Mouse (Mus musculus): ENCODE measurements around the gene Dusp5. TPM values are rescaled to one million over a fixed set of nuclear protein-coding genes. Genes with fewer than 3 reads are reported as not detected.

Gene Dusp5
- polyA plus RNA-seq, 1 experiment from 2014 or later = 7.4 TPM

DNA sequence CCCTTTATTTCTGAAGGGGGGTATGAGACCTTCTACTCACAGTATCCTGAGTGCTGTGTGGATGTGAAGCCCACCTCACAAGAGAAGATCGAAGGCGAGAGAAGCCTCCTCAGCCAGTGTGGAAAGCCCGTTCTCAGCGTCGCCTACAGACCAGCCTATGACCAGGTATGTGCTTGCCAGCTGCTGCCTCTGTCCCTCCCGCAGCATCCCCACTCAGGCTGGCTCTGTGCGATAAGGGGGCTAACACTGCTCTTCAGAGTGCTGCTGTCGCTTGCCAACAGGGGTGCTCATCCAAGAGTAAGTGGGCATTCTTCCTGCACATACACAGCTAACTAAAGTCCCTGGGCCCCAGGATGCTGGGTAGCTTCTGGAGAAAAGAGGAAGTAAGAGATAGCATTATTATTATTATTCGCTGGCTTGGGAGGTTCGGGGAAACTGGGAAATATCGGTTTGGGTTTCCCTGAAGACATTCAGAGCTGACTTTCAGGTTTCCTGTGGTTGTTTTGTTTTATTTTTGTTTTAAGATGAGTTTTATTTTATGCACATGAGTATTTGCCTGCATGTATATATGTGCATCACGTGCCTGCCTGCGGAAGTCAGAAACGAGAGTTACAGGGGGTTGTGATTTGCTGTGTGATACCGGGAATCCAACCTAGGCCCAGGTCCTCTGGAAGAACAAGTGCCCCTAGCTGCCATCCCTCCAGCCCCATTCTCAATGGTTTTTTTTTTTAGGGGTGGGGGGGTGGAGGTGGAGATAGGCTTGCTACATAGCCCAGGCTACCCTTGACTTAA is 5.1 kb downstream of the Dusp5 start:
- peaks cover 43% of the 10 kb centered on the region for H3K4me1 ChIP-seq (replicated peaks)
- ATAC-seq (replicated peaks; ENCODE audit: insufficient number of reproducible peaks, insufficient read depth, low FRiP score, low read depth) = no peak

DNA sequence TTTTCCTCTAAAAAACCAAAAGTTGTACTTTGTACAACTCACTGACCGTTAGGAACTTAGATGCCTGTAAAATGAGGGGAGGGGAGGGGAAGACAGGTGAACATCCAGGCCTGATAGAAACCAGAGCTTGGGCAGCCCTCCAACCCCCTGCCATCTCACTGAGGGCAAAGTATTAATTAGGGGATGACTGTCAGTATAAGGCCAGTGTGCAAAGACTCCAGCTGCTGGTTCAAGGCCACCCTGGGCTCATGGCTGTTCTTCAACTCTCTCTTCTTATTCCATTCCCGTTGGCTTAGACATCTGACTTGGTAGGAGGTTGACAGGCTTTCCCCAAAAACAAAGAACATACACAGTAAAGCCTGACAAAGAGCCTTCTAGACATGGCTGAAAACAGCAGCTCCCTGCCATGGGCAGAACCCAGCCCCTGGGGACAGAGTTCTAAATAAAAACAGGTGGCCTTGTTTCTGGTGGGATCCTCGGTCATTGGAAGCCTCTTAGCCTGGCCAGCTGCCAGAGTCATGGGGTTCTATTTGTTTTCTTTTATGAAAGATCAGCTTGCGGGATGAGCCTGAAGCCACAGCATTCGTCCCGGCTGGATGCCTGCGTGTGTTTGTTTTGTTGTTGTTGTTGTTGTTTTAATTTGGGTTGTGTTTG is 6.0 kb downstream of the Dusp5 start:
- Histone ChIP-seq H3K27ac (no peak overlapping the region), H3K27me3 (no peaks in the 10 kb centered on the region), H3K4me3 (no peak overlapping the region), H3K4me2 (no peak overlapping the region), H3K9me3 (replicated peaks) (no peaks in the 10 kb centered on the region), H3K4me1 (replicated peaks) (peaks cover 35% of the 10 kb centered on the region), H3K36me3 (peaks cover 10% of the 10 kb centered on the region; the same call in 1 of the 2 replicates), H3K9ac (no peak overlapping the region)
- no peak for ATAC-seq (replicated peaks; ENCODE audit: insufficient number of reproducible peaks, insufficient read depth, low FRiP score, low read depth)
- WGBS = 69% methylated on average over 7 of the region's 7 CpGs

More for the DNA sequence above, 5.1 kb downstream of the Dusp5 start:
- Histone ChIP-seq H3K9me3 (replicated peaks) (no peaks in the 10 kb centered on the region), H3K4me3 (no peak overlapping the region), H3K36me3 (peaks cover 10% of the 10 kb centered on the region; the same call in 1 of the 2 replicates), H3K4me2 (no peak overlapping the region), H3K27me3 (no peaks in the 10 kb centered on the region), H3K9ac (no peak overlapping the region), H3K27ac (no peak overlapping the region)
- 83% methylated on average over 15 of the region's 15 CpGs for WGBS

DNA sequence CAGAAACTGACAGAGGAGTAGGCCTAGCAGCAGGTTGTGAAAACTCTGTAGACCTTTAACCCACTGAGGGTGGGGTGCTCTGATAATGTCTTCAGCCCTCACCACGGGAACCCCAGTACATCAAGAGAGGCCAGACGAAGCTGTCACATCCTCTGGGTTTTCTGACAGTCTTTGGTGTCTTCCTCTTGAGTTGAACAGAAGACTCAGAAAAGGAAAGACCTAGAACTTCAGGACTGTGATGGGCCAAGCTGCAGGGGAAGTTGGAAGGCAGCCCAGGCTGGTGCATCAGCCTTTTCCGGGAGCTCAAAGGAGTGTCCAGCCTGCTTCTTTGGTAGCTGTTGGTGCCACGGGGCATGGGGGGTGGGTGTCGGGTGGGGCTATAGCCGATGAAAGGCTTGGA is 6.5 kb downstream of the Dusp5 start:
- peaks cover 30% of the 10 kb centered on the region for H3K4me1 ChIP-seq (replicated peaks)
- no peak overlapping the region for H3K9ac ChIP-seq
- H3K4me3 ChIP-seq = no peak overlapping the region
- WGBS = 69% methylated on average over 6 of the region's 6 CpGs
- no peaks in the 10 kb centered on the region for H3K9me3 ChIP-seq (replicated peaks)
- H3K36me3 ChIP-seq = peaks cover 10% of the 10 kb centered on the region; the same call in 1 of the 2 replicates
- H3K4me2 ChIP-seq = no peak overlapping the region
- no peaks in the 10 kb centered on the region for H3K27me3 ChIP-seq
- no peak for ATAC-seq (replicated peaks; ENCODE audit: insufficient number of reproducible peaks, insufficient read depth, low FRiP score, low read depth)
- H3K27ac ChIP-seq = no peak overlapping the region

DNA sequence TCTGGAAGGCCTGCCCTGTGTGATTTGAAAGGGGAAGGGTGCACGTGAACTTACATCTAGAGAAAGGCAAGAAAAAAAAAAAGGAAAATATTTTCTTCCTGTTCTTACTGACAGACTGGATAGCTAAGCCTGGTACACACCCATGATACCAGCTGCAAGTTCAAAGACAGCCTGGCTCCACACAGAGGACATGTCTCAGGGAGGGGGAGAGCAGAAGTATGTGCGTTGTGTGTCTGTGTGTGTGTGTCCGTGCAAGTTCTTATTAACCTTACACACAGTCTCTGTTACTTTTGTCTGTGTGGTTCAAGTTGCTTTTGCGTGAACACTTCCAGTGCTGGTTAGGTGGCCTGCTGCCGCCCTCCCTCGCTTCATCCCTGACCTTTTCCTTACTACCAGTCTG is 7.3 kb downstream of the Dusp5 start:
- WGBS = 88% methylated on average over 6 of the region's 6 CpGs
- no peak for ATAC-seq (replicated peaks; ENCODE audit: insufficient number of reproducible peaks, insufficient read depth, low FRiP score, low read depth)
- H3K9ac ChIP-seq = no peak overlapping the region
- no peak overlapping the region for H3K4me3 ChIP-seq
- H3K27me3 ChIP-seq = no peaks in the 10 kb centered on the region
- no peak overlapping the region for H3K27ac ChIP-seq
- peaks cover 22% of the 10 kb centered on the region for H3K4me1 ChIP-seq (replicated peaks)
- no peak overlapping the region for H3K4me2 ChIP-seq
- peaks cover 12% of the 10 kb centered on the region; the same call in 1 of the 2 replicates for H3K36me3 ChIP-seq
- H3K9me3 ChIP-seq (replicated peaks) = no peaks in the 10 kb centered on the region

DNA sequence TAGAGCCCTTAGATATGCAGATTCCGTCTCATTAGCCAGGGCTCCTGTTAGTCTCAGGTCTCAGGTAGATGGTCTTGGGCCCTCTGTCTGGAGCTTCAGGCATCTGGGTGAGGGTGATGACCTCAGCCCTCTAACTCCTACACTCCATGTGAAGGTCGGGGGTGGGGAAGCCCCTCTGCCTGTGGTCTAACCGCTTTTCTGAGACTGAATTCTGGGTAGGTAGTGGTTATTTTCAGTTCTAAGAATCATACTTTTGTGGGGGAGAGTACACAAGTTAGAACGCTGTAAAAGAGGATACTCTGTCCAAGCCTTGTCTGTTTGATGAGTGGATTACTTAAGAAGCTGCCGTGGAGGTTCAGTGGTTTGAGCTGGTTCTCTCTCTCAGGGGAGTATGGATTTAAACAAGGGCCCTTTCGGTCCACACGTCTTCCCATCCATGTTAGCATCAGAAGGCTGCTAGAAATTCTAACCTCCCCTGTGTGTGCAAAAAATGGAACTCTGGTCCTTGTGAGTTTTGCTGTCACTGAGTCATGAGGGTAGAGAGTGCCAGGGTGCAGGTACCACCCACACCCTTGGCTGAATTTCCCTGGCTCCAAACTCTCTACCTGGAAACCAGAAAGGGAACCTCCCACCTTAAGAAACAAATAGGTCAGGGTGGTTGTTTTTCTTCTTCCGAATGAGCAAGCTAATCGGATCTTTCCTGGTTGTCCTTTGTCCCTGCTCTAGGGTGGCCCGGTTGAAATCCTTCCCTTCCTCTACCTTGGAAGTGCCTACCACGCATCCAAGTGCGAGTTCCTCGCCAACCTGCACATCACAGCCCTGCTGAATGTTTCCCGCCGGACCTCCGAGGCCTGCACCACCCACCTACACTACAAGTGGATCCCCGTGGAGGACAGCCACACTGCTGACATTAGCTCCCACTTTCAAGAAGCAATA is 8.1 kb downstream of the Dusp5 start:
- H3K27me3 ChIP-seq = no peaks in the 10 kb centered on the region
- no peak overlapping the region for H3K27ac ChIP-seq
- H3K9ac ChIP-seq = no peak overlapping the region
- peaks cover 14% of the 10 kb centered on the region for H3K4me1 ChIP-seq (replicated peaks)
- H3K4me3 ChIP-seq = no peak overlapping the region
- 79% methylated on average over 17 of the region's 17 CpGs for WGBS
- peaks cover 20% of the 10 kb centered on the region; the same call in 1 of the 2 replicates for H3K36me3 ChIP-seq
- no peak overlapping the region for H3K4me2 ChIP-seq
- H3K9me3 ChIP-seq (replicated peaks) = no peaks in the 10 kb centered on the region
- ATAC-seq (replicated peaks; ENCODE audit: insufficient number of reproducible peaks, insufficient read depth, low FRiP score, low read depth) = no peak

DNA sequence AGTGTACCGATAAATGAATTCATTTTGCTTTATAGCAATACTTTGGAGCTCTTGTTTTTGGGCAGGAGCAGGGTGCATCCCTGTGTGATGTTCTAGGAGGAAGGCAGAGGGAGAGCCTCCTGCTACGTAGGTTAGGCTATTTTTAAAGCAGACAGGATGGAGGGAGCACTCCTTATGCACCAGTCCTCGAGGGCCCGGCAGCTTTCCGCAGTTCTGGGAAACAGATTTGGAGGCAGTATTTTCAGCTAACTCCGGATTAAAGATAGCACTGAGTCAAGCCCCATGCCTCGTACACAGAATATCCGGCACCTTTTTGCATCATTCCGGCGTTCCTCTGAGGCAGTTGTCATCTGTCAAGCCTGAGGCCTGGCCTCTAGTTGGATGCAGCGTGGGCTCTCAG is 9.1 kb downstream of the Dusp5 start:
- no peaks in the 10 kb centered on the region for H3K9me3 ChIP-seq (replicated peaks)
- 65% methylated on average over 11 of the region's 11 CpGs for WGBS
- ATAC-seq (replicated peaks; ENCODE audit: insufficient number of reproducible peaks, insufficient read depth, low FRiP score, low read depth) = no peak
- H3K4me3 ChIP-seq = no peak overlapping the region
- H3K9ac ChIP-seq = no peak overlapping the region
- peaks cover 20% of the 10 kb centered on the region; the same call in 1 of the 2 replicates for H3K36me3 ChIP-seq
- H3K4me1 ChIP-seq (replicated peaks) = peaks cover 6% of the 10 kb centered on the region
- no peaks in the 10 kb centered on the region for H3K27me3 ChIP-seq
- H3K27ac ChIP-seq = no peak overlapping the region
- H3K4me2 ChIP-seq = no peak overlapping the region

DNA sequence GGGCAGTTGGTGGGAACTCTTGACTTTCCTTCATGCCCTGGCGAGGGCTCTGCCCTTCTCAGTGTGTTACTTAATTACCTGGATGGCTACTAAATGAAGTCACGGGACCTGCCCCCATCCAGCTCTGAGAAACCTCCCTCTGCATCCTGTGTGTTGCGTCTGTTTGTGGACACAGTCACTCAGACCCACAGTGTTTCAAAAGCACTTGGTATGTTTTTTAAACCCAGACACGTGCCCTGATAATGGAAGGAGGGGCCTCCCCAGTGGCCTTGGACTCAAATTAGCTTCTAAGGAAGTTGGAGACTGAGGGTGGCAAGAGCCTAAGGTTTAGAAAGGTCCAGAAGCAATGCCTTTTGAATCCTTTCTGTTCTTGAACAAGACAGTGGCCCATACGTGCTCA is 9.9 kb downstream of the Dusp5 start:
- 69% methylated on average over 5 of the region's 5 CpGs for WGBS
- no peak overlapping the region for H3K9ac ChIP-seq
- no peak overlapping the region for H3K4me3 ChIP-seq
- ATAC-seq (replicated peaks; ENCODE audit: insufficient number of reproducible peaks, insufficient read depth, low FRiP score, low read depth) = no peak
- no peaks in the 10 kb centered on the region for H3K27me3 ChIP-seq
- peaks cover 6% of the 10 kb centered on the region for H3K4me1 ChIP-seq (replicated peaks)
- no peak overlapping the region for H3K27ac ChIP-seq
- H3K36me3 ChIP-seq = peaks cover 20% of the 10 kb centered on the region; the same call in 1 of the 2 replicates
- H3K9me3 ChIP-seq (replicated peaks) = no peaks in the 10 kb centered on the region
- H3K4me2 ChIP-seq = no peak overlapping the region

DNA sequence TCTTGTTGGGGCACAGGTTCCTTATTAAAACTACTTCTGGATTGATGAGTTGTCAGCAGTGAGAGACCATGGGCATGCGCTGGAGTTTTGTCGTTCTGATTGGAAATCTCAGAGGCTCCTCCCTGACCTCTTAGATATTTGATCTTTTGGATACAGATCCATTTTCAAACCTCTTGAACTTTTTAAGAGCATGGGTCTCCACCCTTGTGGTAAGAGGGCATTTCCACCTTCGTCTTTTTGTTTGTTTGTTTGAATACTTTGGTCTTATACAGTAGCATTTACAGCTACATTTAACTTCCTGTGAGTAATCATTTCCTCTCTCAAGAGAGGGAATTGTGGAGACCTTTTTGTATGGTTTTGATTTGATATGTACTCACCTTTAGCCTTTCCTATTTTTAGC is 10.4 kb downstream of the Dusp5 start:
- H3K4me2 ChIP-seq = no peak overlapping the region
- no peaks in the 10 kb centered on the region for H3K27me3 ChIP-seq
- WGBS = 71% methylated on average over 3 of the region's 3 CpGs
- H3K9ac ChIP-seq = no peak overlapping the region
- peaks cover 6% of the 10 kb centered on the region for H3K4me1 ChIP-seq (replicated peaks)
- no peak overlapping the region for H3K4me3 ChIP-seq
- ATAC-seq (replicated peaks; ENCODE audit: insufficient number of reproducible peaks, insufficient read depth, low FRiP score, low read depth) = no peak
- H3K36me3 ChIP-seq = peaks cover 20% of the 10 kb centered on the region; the same call in 1 of the 2 replicates
- no peaks in the 10 kb centered on the region for H3K9me3 ChIP-seq (replicated peaks)
- no peak overlapping the region for H3K27ac ChIP-seq

DNA sequence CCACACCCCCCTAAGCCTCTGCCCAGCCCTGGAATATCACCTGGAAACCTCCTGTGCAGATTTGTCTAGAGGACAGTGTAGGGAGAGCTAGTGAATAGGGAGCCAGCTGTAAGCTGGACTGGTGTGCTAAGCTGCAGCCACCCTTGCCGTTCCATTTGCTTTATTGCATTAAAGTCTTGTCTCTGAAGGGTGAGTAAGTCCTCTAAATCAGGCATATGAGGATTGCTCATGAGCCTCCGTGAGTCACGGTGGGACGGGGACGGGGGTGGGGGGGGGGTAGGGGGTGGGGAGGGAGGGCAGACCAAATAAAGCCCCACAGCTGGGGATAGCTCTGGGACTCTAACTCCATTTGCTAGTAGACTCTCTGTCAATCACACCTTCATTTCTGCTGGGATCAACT is 14.7 kb downstream of the Dusp5 start:
- peaks cover 11% of the 10 kb centered on the region; the same call in 1 of the 2 replicates for H3K36me3 ChIP-seq
- WGBS = 37% methylated on average over 5 of the region's 5 CpGs
- no peaks in the 10 kb centered on the region; the same call in none of the 2 replicates for H3K4me1 ChIP-seq (replicated peaks)
- no peaks in the 10 kb centered on the region for H3K9me3 ChIP-seq (replicated peaks)
- no peak for ATAC-seq (replicated peaks; ENCODE audit: insufficient number of reproducible peaks, insufficient read depth, low FRiP score, low read depth)
- no peaks in the 10 kb centered on the region for H3K27me3 ChIP-seq
- H3K4me3 ChIP-seq = no peak overlapping the region
- H3K9ac ChIP-seq = no peak overlapping the region
- no peak overlapping the region for H3K27ac ChIP-seq
- no peak overlapping the region for H3K4me2 ChIP-seq

DNA sequence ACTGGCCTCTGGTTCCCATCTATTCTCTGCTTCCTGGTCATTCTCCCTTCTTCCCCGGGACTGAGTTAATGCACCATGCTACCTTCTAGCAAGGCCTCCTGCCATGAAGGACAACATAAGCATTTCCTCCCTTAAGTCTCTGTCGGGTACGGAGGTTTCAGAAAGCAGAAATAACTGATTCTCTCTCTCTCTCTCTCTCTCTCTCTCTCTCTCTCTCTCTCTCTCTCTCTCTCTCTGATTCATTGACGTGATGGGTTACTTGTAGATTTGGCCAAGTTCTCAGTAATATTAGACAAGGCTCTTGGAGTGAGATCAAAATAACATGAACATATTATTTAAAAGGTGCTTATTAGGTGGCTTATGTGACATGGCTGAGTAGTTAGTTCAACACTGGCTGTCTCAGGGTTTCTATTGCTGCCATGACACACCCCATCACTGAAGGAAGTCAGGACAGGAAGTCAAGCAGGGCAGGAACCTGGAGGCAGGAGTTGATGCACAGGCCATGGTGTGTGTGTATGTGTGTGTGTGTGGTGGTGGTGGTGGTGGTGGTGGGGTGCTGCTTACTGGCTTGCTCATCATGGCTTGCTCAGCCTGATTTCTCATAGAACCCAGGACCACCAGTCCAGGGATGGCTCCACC is 16.1 kb downstream of the Dusp5 start:
- H3K4me1 ChIP-seq (replicated peaks) = no peaks in the 10 kb centered on the region
- ATAC-seq (replicated peaks; ENCODE audit: insufficient number of reproducible peaks, insufficient read depth, low FRiP score, low read depth) = no peak
- 65% methylated on average over 4 of the region's 4 CpGs for WGBS
- H3K4me2 ChIP-seq = no peak overlapping the region
- peaks cover 10% of the 10 kb centered on the region; the same call in 1 of the 2 replicates for H3K36me3 ChIP-seq
- no peak overlapping the region for H3K27ac ChIP-seq
- H3K9me3 ChIP-seq (replicated peaks) = no peaks in the 10 kb centered on the region
- no peak overlapping the region for H3K4me3 ChIP-seq
- no peak overlapping the region for H3K9ac ChIP-seq
- H3K27me3 ChIP-seq = no peaks in the 10 kb centered on the region
